Mouse (Mus musculus) thymus, postnatal 14 days (tissue): Measurements from ENCODE around the gene Gm49486.
A peak's percentile ranks its signal among the peaks of the same experiment; 100 is the strongest.

Source experiments
- DNase-seq: peaks from one replicate; pipeline ENCODE4 v3.0.0; 2021

The Gm49486 gene

GRCm38 (mm10) chr15:79235268-79235667 lies 6.1 kb downstream of the Gm49486 start:
- DNase-seq, result no peak

DNA sequence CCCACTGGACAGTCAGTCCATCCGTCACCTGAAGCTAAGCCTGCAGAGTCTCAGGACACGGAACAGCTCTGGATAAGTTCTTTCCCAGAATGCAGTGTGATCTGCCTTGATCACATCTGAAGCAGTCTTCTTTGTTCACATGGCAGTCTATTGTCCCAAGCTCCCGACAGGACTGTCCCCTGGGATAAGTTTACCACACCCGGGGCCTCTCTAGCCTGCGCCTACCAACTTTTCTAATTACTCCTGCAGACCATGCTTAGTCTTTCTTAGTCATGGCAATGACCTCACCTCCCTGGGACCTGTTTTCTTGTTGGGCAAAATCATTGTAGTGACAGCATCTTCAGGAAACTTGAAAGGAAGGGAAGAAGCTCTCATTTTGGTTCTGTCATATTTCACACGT lies 8.8 kb downstream of the Gm49486 start:
- no peak for DNase-seq

DNA sequence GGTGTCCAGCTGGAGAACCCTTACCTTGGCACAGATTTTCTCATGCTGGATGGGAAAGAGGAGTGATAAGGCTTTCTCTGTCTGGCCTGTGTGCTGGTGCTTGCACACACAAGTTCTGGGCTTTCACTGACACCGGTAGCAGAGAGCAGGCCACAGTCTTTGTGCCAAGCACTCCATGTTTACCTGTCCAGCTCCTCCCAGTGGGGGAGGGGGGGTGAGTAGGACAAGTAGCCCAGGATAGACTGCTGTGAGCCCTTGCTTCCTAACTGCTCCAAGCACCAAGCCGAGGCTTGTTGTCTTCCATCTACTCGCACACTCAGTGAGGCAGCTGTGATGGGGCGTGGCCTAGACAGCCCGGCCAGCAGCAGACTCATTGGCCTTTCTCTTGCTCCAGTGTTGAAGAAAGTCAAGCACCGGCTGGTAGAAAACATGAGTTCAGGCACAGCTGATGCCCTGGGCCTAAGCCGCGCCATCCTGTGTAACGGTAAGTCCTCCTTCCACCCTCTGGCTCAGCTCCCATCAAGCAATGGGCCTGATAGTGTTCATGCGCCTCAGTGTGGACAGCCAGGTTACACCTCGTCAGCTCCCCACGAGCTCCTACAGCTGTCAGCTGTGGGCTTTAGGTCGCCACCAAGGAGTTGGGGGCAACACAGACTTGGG lies 13.5 kb downstream of the Gm49486 start:
- DNase-seq, result no peak

GRCm38 (mm10) chr15:79243234-79244042 lies 14.2 kb downstream of the Gm49486 start:
- DNase-seq, result peak; percentile 95

DNA sequence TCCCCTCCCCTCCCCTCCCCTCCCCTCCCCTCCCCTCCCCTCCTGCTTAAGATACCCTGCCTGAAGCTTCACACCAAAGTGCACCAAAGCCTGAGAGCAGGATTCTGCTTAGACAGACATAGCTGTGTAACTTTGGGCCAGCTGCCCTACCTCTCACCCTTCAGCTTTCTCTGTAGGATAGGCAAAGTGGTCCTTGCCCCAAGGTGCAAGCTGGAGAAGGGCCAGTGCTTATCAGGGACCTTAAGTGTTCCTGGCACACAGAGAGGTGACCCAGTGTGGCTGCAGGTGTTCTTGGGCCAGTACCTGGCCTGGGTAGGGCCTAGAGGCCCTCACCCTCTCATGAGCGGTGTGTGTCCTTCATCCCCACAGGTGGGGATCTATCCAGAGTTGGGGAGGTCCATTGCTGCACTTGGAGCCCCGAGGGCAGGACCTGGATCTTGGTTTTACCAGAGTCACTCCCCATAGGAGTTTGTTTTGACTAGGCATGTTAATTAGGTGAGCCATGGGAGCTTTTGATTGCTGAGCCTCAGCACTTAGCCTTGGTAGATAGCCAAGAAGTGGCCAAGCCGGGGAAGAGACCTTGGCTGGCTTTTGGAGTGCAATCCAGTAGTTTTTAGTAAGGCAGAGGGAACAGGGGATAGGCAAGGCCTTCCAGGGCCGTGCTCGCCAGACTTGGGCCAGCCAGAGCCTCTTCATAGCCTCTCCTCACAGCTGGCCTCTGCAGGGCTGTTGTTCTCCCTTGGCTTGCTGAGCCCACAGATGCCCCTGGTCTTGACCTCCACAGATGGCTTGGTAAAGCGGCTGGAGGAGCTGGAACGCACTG lies 15.1 kb downstream of the Gm49486 start:
- no peak for DNase-seq

DNA sequence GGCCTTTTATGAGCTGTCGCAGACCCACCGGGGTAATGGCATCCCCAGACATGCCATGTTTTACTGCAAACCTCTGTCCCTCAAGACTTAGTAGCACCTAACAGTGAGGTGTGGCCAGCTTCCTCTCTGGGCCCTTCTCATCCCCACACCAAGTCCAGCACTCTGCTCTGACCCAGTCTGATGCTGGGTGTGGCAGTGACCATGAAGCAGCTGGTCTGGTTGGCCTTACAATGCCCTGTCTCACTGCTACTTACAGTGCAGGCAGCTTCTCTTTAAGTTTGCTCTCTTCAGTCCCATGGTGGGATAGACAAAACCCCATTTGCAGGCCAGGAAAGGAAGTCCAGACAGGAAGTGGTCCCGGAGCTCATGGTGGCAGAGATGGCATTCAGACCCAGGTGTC lies 16.1 kb downstream of the Gm49486 start:
- no peak for DNase-seq

GRCm38 (mm10) chr15:79250236-79250635 lies 21.0 kb downstream of the Gm49486 start:
- no peak for DNase-seq

- DNase-seq, result no peak
Measured at GRCm38 (mm10) chr15:79251168-79251567, 22.0 kb downstream of the Gm49486 start.

DNA sequence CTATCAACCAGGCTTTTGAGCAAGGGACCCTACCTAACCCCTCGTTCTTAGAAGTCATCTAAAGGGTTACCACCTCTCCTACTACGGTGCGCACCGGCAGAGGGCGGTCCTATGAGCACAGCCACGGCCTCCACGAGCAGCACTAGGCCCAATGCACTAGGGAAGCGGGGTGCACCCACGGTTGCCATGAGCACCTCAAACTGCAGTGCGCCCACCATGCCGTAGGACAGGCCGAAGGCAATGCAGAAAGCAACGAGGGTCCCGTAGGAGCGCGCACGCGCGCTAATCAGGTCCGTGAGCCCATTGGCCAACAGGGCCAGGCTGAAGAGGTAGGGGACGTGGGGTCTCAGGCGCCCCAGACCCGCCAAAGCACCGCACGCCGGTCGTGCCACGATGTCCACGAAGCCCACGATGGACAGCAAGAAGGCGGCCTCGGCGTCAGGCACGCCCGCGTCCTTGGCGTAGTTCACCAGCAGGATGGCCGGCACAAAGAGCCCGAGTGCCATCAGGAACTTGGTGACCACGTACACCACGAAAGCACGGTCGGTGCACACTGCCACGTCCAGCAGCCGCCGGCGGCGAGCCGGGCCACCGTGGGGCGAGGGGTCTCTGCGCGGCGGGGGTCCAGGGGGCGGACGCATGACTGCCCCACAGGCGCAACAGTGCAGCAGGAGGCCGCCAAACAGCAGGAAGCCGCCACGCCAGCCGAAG lies 22.7 kb downstream of the Gm49486 start:
- DNase-seq, result peak; percentile 23

DNA sequence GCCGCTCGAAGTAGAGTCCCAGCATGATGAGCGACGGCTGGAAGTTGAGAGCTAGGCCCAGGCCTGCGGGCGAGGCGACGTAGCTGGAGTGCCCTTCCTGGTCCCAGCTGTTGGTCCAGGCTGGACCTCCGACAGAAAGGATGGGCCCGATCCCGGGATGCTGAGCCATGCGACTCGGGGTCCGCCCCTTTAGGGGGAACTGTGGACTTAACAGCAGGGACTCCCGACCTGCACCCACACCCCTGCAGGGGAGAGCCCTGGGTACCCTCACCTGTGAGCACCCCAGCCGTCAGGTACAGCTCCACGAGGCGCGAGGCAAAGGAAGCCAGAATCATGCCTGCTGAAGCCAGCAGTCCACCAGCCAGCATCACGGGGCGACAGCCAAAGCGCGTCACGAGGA lies 23.4 kb downstream of the Gm49486 start:
- DNase-seq, result no peak

GRCm38 (mm10) chr15:79254661-79255060 lies 25.5 kb downstream of the Gm49486 start, which contains the start of gene Slc16a8:
Gene Slc16a8 (minus strand): TSS chr15:79254761.
- DNase-seq, result no peak

GRCm38 (mm10) chr15:79258521-79258920 lies 29.3 kb downstream of the Gm49486 start:
- DNase-seq, result no peak

DNA sequence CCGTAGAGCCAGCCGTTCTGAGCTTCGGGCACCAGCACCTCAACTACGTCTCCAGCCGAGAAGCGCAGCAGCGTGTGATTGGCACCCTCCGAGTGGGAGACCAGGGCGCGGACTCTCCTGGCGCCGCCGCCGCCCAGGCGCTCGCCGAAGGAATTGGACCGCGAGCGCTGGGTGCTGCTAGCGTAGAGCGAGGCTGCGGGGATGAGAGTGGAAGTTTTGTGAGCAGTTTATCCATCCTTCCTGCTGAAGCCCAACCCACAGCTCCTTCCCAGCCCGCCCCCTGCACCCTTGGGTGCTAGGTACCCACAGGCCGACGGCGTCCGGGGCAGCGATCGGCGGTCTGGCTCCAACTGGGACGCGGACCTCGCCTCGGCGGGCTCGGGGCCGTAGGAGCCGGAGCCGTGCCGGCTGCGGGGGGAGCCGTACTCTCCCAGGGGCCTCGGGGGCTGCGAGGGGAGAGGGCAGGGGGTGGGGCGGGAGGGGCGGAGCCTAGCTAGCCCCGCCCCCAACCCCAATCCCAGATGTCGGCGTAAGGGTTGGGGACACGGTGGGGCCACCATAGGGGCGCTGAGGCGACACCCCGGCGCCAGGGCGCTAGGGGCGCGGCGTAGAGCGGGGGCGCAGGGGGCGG lies 32.0 kb downstream of the Gm49486 start:
- peak; percentile 38 for DNase-seq

GRCm38 (mm10) chr15:79261757-79262156 lies 32.6 kb downstream of the Gm49486 start:
- DNase-seq, result peak; percentile 33

DNA sequence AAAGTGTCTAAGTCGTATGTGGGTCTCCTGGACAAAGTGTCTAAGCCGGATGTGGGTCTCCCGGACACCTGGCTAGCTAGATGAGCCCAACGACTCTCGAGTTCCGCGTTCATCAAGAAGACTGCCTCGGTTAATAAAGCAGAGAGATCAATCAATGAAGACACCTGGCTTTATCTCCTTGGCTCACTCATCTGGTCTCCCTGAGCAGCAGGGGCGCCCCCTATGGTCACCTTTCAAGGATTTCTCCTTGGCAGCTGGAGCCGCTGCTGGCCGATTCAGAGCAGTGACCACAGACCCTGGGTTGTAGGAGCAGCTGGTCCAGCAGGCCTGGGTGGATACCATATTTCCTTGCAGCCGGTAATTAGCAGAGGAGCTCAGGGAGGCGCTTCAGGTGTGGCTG lies 33.2 kb downstream of the Gm49486 start:
- DNase-seq, result peak; percentile 48

DNA sequence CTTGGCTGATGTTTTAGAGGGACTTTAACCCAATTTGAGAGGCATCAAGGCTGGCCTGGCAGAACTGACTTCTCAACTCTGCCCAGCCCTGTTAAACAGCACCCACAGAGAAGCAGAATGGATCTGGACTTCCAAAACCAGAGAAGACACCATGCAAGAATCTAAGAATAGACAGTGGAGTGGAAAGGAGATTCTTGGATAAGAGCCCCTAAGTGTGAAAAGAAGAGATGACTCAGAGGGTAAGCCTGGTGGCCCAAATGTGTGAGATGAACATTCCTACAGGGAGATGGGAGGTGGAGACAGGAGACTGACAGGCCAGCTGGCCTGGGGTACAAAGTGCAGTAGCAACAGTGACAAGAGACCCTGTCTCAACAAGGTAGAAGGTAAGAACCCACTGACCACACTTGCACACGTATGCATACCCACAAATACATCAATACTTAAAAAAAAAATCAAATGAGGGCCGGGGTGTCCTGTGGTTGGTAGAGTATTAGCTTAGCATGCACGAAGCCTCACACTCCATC lies 33.7 kb downstream of the Gm49486 start:
- no peak for DNase-seq

DNA sequence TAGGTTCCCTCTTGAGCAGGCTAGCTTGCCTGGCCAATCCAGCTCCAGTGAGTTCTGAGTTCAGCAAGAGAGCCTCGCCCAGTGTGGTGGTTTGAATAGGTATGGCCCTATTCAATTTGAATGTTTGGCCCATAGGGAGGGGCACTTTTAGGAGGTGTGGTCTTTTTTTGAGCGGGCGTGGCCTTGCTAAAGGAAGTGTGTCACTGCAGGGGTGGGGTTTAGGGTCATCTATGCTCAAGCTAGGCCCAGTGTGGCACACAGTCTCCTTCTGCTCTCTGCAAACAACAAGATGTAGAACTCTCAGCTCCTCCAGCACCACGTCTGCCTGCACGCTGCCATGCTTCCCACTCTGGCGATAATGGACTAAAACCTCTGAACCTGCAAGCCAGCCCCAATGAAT lies 34.5 kb downstream of the Gm49486 start:
- DNase-seq, result no peak

DNA sequence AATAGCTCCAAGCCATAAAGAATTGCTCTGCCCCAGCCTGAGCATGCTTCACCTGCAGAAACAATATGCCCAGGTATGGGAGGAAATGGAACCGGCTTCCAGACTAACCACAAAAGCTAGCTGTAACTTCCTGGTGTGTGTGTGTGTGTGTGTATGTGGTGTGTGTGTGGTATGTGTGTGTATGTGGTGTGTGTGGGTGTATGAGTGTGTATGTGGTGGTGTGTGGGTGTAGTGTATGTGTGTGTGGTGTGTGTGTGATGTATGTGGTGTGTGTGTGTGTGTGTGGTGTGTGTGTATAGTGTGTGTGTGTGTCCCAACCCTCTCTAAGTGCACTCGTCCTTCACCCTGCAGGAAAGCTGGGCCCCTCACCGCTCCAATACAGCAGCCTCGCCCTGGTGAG lies 36.2 kb downstream of the Gm49486 start:
- peak; percentile 33 for DNase-seq

DNA sequence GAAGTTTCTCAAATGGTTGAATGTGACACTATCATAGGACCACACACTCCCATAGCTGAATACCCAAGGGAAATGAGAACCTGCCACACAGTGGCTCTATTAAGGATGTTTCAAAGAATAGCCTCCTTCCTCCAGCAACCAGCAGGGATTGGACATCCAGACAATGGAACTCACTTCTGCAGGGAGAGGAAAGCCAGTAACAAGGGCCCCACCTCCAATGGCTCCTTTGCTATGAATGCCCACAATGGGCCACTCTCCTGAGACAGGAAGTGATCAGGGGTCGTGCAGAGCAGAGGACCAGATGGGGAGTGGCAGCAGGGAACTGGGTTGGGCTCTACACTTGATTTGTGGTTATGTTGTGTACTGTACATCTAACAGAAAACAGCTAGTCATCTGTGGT lies 39.3 kb downstream of the Gm49486 start:
- no peak for DNase-seq

- peak; percentile 95 for DNase-seq
Measured at GRCm38 (mm10) chr15:79270317-79271123, 41.3 kb downstream of the Gm49486 start.

DNA sequence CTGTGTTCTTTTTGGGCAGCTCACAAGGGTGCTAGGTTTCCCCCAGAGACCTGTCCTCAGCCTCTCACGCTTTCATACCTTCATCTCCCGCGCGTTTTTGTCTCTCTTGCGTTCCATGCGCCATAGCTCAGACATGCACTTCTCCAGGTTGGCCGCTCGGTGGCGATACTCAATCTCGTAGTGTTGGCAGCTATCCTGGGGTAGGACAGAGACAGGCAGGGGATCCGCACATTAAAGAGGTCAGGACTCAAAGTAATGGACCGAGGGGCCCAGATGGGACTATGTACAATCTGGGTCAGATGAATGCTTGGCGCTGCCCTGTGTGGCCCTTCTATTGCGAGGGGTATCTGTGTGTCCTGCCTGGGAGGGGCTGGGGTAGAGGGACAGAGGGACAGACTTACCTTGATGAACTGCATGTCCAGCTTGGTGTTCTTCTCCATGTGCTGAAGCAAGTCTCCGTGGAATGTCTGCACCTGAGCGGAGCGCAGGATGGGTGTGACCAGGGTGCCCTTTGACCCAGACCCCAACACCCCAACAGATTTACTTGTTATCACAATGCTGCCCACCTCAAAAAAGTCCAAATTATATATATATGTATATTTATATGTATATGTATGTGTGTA lies 42.0 kb downstream of the Gm49486 start:
- peak; percentile 73 for DNase-seq
